Mouse (Mus musculus) lung, postnatal 14 days (tissue): Measurements from ENCODE around the gene Gm28053.
A peak's percentile ranks its signal among the peaks of the same experiment; 100 is the strongest.
"Not testable (repeated sequence)": the region's sequence is repeated elsewhere in the genome, so short reads cannot be mapped to it uniquely, and the experiment has no call there.

Experiments
- DNase-seq: peaks from one replicate; pipeline ENCODE4 v3.0.0; 2021

Gene Gm28053

DNA sequence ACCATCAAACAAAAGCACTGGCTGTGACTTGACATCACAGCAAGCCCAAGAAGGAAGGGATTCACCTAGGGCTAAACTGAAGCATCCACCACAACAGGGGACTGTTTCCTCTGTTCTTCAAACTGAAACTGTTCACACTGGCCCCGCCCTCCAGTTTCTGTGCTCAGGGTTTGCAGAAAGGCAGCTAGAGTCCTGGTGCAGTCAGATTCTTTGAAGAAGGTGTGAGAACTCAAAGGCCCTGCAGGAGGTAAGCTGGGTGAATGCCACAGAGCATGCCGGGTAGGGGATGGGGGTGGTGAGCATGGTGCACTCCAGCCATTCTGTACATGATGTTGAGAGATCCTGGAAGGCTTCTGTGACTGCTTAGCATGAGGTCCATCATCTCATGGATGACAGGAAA lies at the start of gene Gm28053, which contains the start of gene Gimap7:
Gene Gm28053 (plus strand): TSS at position 153 of the 400 bp plus-strand sequence.
Gene Gimap7 (plus strand): TSS at position 167 of the 400 bp plus-strand sequence.
- DNase-seq: no peak

DNA sequence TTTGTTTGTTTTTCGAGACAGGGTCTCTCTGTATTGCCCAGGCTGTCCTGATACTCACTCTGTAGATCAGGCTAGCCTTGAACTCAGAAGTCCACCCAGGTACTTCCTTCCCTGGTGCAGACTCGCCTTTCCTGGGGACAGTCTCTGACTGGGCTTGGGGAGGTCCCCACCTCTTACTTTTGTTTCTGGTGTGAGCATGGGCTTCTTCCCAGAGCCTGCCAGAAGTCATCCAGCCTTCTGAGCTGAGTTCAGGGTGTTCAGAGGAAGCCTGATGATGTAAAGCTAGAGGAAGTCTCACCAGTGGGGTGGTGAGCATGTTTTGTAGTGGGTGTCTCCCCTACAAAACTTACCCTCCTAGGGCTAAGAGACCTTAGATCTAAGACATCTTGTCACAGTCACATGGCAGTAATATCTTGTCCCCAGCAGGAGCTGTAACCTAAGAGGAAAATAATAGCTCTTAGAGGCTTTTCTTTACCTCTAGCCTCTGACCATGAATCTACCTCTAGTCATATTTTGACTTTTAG lies 48.9 kb upstream of the Gm28053 start:
- DNase-seq: no peak

DNA sequence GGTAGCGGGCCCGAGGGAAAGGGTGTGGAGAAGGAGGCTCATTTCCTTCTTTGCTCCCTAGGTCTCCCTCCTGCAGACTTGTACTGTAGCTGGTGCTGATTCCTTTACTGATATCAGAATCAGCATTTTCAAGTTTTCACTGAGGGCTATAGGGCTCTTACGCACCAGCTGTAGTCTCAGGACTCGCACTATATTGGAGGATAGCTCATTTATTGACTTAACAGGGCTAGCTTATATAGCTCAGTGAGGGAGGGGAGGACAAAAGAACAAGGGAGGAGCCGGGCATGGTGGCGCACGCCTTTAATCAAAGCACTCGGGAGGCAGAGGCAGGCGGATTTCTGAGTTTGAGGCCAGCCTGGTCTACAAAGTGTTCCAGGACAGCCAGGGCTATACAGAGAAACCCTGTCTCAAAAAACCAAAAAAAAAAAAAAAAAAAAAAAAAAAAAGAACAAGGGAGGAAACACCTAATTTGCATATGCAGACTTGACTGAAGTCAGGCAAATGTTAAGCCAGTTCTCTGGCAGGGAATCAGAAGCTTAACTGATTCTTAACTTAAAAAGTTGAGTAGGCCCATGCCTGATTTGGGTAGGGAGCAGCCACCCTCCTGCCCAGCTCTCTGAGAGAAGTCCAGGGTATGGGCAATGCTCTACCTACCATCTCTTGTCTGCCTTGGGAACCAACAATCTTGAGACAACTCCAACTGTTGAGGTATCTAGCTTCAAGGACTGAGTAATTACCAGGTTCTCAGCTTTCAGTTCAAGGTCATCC lies 43.9 kb upstream of the Gm28053 start:
- DNase-seq: no peak

DNA sequence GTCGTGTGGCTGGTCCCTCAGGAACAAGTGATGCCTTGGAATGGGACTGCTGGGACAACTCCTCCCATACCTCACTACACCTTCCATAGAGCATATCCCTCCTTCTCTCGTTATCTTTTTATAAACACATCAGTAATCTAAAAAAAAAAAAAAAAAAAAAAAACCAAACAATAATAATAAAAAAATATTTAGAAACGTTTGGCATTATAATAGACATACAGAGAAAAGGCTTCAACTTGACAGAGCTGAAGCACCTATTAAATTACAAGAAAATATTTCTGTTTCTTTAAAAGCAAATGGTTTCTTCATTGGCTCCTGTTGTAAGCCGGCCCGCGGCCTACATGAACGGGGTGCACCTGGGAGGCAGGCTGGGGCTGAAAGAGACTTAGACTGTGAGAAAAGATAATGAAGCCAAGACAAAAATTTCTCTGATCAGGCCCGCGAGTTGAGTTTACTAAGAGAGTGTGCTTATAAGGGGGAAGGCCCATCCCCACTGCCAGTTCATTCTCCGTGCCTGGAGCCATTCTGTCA lies 42.9 kb upstream of the Gm28053 start:
- DNase-seq: no peak

DNA sequence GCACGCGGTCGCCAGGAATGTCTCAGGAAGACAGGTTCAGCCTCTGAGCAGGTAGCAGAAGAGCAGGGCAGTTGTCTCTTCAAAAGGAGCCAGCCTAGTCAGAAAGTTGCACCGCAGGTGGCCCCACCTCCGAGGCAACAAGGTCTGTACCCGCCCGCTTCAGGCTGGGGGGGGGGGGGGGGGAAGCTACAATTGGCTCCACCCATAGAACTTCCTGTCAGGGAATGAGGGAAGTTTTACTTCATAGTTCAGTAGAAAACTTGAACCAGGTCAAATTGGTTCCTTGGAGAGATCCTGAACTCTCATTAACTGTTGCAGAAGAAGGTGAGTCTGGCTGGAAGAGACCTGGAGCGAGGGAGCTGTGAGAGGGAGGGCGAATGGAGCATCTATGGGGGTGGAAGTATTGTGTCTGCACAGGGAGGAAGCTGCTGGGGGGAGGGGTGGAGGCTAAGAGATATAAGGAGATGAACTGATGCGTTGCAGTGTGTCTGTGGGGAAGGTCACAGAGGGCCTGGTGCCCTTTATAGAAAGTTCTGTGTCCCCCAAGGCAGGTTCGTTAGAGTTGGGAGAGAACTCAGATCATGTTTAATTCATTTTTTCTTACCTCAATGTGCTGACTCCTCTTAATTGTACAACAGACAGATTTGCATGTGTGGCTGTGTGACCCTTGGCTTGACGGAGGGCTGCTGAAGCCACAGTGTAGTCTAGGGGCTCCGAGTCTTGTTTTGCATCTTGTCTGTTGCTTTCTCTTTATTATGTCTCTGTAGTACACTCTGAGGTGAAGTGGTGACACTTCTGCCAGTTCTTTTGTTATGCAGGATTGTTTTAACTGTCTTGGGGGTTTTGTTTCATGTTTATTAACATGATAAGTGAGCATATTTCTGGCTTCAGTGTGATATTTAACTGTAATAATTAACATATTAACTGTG lies 42.2 kb upstream of the Gm28053 start, which contains the start of gene Gimap9:
Gene Gimap9 (plus strand): TSS at position 199 of the 929 bp plus-strand sequence.
- peak; percentile 59 for DNase-seq

DNA sequence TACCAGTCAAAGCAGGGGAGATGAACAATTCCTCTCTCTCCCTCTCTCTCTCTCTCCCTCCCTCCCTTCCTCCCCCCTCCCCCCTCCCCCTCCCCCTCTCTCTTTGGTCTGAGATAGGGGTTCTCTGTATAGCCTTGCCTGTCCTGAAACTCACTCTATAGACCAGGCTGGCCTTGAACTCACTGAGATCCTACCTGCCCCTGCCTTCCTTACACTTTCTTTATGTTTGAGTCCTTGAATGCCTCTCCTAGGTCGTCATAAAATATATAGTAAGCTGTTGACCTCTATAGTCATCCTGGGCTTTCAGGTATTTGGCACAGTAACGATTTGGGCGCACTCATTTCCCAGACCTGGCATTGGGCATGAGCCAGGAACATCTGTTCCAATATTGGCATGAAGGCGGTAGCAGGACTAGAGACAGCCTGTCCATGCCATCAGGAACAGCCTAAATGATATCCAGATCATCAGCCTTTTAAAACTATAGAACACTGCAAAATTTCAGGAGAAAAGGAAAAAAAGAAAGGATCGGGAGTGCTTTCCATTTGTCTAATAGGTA lies 41.5 kb upstream of the Gm28053 start:
- DNase-seq: no peak

DNA sequence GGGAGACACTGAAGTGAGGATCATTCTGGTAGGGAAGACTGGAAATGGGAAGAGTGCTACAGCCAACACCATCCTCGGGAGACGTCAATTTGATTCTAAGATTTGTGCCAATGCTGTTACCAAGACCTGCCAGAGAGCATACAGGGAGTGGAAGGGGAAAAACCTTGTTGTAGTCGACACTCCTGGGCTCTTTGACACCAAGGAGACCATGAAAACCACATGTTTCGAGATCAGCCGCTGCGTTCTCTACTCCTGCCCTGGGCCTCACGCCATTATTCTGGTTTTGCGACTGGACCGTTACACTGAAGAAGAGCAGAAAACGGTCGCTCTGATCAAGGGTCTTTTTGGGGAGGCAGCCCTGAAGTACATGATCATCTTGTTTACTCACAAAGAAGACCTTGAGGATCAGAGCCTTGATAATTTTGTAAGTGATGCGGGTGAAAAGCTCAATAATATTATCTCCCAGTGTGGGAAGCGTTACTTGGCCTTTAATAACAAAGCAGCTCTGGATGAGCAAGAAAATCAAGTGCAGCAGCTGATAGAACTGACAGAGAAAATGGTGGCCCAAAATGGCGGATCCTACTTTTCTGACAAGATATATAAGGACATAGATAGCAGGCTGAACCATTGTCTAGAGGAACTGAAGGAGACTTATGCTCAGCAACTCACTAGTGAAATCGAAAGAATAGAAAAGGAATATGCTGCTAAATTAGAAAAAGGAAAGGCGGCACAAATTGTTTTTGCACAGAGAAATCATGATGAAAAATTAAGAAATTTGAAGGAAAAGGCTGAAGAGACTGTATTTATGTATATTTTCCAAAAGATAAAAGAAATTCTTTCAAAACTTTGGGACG lies 40.7 kb upstream of the Gm28053 start:
- DNase-seq: no peak

DNA sequence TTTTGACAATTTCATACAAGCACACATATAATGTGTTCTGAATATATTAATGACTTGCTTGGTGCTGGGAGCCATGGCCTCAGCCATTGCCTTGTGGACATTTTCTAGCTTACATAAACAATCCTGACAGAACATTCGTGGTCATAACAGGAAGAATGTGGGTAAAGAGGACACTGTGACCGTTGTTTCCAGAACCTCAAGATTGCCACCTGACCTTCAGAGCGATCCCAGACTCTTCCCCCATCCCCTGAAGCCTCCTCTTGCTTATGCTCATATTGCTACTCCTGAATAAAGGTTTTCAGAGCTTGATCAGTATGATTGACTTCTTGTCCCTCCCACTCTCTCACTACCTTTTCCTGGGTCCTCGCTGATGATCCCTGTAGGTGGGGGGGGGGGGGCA lies 40.0 kb upstream of the Gm28053 start:
- no peak for DNase-seq

DNA sequence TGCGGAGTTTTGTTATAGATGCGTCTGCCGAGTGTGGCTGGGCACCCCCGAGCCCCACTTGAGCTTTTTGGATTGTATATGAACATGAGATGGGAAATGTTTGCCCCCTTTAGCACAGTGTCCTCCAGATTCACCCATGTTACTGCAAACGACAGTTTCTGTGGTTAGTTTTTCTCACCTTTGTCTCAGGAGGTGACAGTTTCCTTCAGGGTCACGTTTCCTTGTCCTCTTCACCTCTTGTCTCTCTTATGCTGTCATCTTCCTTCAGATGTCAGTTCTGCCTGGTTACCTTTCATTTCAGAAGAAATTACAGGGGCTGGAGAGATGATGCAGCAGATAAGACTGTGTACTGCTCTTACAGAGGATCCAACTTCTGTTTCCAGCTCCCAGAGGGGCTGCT lies 38.7 kb upstream of the Gm28053 start:
- no peak for DNase-seq

DNA sequence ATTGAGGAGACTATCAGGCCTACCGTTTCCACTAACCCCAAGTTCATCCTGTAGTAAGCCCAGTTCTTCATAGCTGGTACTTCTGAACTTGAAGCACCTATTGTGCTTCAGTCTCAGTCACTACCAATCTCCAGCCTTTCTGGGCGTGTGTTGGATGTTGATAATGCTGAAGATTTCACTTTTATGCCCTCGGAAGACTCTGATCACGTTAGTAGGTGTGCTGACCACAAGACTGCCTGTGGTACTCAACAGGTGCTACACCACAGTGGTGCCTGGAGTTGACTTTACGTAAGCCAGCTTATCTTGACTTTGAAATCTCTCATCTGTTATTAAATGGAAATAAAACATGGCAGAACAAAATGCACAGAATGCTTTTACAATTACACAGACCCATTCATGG lies 38.0 kb upstream of the Gm28053 start:
- no peak for DNase-seq

DNA sequence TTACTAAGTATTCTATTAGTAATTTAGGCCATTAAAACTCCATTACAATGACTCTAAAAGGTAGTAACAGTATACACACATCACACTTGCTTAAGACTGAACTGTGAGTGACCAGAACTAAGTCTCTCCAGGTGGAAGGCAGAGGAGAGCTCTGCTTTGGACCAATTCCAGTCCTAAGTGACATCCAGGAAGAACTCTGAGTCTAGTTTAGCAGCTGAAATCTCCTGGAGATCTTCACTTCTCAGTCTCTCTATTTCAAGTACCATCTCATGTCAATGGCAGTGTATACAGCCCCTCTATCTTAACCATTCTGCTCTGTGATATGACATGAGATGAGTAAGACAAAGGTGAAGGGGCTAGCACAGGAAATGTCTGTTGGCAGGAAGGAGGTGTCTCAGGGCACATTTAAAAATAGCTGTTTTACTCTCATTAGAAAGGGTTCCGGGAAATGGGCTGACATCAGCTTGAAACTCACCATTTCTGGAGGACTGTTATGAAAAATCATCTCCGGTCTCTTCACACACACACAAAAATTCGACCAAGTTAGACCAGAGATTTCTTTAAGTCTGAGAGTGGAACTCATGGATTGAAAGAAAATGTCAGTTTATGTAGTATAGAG lies 36.8 kb upstream of the Gm28053 start:
- no peak for DNase-seq

DNA sequence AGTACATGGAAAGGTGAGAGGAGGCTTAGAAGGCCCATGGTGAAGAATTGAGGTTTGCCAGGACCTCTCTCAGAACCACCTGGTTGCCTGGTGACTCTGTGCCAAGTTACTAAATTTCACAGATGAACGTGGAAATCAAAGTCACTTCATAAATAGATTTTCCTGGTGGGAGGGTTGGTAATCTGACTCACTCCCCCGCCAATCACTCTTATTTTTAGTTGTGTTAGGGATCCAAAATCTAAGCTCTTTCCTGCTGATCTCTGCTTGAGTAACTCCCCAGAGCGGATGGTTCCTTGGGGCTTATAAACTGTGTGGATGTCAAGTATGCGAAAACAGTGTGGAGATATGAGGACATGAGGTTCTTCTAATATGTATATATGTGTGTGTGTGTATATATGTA lies 36.1 kb upstream of the Gm28053 start:
- DNase-seq: no peak

DNA sequence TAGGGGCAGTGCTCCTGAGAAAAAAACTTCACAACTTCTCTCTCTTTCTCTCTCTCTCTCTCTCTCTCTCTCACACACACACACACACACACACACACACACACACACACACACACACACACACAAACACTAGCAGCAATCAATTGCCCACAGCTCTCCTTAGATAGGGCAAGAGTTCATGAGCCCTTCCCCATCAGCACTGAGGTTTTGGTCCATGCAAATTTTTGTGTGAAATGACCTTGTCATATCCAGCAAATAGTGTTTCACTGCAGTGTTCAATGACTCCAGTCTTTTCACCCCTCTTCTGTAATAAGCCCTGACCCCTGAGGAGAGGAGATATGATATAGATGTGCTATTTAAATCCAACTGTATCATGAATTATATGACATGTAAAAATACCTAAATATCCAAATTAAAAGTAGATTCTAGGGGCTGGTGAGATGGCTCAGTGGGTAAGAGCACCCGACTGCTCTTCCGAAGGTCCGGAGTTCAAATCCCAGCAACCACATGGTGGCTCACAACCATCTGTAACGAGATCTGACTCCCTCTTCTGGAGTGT lies 35.1 kb upstream of the Gm28053 start:
- DNase-seq: not testable (repeated sequence)

DNA sequence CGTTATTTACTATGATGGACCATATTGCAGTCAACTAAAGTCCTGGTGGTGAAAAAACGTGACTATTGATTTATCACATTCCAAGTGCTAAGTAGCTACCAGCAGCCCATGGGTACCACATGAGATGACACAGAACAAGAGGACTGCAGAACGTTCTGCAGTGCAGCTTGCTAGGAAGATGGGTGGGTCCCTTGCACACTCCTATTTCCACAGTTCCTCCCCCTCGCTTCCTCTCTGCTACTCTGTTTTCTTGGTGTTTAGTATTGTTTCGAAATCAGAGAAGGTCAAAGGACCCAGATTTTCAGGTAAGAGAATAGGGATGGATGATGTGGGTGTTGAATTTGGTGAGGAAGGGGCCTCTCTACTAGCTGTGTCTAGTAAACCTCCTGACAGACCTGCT lies 34.1 kb upstream of the Gm28053 start, which contains the start of gene Gimap4:
Gene Gimap4 (plus strand): TSS at position 231 of the 400 bp plus-strand sequence.
- DNase-seq: no peak

DNA sequence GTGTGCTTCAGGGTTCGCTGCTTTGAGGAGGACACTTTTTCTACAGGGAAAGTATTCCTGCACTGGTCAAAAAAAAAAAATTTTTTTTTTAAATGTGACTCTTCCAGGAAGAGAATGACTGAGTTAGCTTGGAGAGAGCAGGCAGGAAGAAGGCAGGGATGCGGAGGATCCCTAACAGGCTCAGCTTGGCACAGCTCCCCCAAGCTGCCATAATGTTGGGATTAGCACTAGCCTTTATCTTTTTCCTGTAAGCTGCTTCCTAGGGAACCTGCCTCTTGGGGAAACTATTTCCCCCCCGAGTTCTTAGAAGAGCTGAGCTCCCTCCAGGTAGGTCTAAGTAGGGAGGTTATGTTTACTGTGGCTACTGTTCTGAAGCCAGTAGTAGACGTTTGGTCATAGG lies 33.6 kb upstream of the Gm28053 start:
- no peak for DNase-seq

DNA sequence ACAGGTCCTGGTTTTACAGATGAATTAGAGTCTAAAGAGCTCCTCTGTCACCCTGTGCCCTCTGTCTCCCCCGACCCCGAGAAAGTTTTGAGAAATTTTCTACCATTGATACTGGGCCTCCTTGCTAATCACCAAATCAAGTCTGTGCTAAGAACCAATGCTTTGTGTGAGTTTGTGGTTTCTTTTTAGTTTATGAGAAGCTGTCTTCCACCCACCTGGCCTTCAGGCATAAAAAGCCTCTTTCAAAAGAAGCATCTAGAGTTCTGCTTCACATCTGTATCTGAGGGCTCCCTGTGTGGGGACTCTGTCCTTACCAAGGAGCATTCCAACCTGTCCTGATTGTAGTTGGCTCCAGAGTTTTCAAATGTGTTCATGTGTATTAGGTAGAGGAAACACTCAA lies 33.2 kb upstream of the Gm28053 start:
- DNase-seq: no peak

DNA sequence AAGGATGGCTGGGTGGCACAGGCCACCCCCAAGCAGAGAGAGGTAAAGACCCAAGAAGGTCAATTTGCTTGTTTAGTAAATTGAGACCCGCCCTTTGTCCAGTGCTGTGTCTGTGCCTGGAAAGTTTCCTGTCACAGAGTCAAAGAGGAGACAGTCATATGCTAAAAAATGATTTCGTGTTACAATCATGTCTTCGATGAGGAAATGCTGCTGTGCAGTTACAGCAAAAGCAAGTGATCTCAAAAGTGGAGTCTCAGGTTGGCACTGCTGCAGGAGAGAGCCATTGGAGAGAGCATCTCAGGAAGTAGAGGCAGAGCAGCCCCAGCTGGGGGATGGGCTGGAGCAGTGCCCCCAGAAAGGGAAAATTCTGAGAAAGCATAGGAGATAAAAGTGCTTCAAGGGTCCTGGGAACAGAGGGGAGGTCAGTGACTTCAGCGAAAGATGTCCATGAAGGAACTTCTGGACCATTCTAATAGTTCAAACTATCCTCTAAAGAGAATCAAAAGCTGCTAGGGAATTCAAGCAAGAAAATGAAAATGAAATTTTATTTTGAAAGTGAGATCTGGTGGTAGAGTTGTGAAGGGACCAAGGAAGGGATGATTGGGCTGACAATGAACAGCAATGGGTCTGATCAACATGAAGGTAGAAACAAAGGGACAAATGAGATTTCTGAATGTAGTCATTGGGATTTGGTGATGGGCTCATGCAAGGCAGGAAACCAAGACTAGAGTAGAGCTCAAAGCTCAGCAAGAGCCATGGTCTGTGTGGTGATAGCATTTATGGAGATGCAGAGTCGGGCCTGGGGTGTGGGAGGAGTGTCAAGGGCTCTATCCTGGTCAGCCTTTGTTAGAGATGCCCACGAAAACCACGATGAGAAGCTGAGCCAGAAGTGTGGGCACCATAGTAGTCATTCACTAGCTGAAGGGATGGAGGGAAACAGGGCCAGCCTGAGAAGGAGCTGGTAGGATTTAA lies 32.4 kb upstream of the Gm28053 start:
- no peak for DNase-seq

DNA sequence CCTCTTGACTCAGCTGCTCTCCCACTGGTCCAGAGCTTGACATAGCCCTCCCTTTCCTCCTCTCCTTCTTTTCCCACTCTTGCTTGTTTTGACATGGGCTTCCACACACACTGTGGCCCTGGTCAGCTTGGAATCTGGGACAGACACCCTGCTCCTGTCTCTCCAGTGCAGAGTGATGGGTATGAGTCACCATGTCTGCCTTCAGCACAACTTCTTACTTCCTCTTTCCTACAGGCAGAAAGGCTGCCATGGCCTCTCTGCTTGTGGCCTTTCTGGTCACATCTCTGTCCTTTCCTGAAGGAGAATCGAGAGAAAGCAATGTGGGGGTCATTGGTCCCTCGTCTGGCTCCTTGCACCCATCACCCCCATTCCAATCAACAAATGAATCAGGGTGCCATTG lies 31.3 kb upstream of the Gm28053 start:
- no peak for DNase-seq

DNA sequence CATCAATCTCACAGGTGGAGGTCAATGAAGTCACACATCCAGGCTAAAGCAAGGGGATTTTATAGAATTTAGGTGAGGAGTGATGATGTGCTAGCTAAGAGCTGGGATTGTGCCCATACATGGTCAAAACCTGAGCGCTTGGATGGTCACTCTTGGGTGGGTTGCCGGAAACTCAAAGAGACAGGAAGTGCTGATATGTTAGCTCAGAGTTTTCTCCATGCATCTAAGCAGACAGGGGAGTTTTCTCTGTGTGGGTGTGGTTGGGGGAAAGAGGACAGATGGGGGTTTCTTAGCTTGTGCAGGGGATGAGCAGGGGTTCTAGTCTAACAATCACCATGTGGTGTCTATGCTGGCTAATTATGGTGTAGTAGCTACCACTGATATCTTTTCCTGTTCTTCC lies 29.1 kb upstream of the Gm28053 start:
- DNase-seq: no peak

DNA sequence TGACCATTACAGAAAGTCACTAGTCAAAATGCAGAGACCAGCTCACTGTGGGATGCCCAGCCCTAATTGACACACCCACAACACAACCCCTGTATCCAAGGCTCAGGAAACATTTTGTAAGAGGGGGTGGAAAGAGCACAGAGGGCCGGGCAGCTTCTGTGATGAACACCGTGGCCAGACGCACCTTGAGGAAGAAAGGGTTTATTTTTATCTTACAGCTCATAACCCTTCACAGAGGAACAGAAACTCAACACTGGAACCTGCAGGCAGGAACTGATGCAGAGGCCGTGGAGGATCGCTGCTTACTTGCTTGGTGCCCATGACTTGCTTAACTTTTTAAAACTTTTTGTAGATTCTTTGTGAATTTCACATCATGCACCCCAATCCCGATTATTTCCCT lies 25.4 kb upstream of the Gm28053 start:
- no peak for DNase-seq
